Mouse (Mus musculus): ENCODE data around the gene Tmcc1.

GRCm38 (mm10) chr6:116073610-116074009, 119.7 kb downstream of the Tmcc1 start:
- TF ChIP-seq CTCF (IDR thresholded peaks at IDR 0.05; ENCODE audit: borderline replicate concordance, extremely low read depth, insufficient read depth, insufficient read length) = no peak
- TF ChIP-seq POLR2A (IDR thresholded peaks at IDR 0.05; ENCODE audit: borderline replicate concordance, extremely low read depth, insufficient read depth, insufficient read length, poor library complexity, severe bottlenecking) = no peak
